Mouse (Mus musculus) erythroblast, embryonic 14.5 days (primary cell): ENCODE measurements around the gene Itgam. TPM values are rescaled to one million over a fixed set of nuclear protein-coding genes. Genes with fewer than 3 reads are reported as not detected.
"Not testable (repeated sequence)": the region's sequence is repeated elsewhere in the genome, so short reads cannot be mapped to it uniquely, and the experiment has no call there.

Experiments
- H3K27me3 ChIP-seq: 2 replicates; pipeline ENCODE4 v1.6.1; 2012; ENCODE audit warnings: inconsistent platforms; ENCODE audit not compliant: control insufficient read depth
- H3K36me3 ChIP-seq: 2 replicates; pipeline ENCODE4 v1.6.1; 2012; ENCODE audit warnings: mild to moderate bottlenecking, inconsistent platforms; ENCODE audit not compliant: control insufficient read depth
- H3K4me1 ChIP-seq: 2 replicates; pipeline ENCODE4 v1.6.1; 2012; ENCODE audit warnings: inconsistent platforms; ENCODE audit not compliant: control insufficient read depth
- H3K4me3 ChIP-seq: replicated peaks from 2 replicates; pipeline ENCODE3; 2012; ENCODE audit warnings: moderate library complexity, mild to moderate bottlenecking, inconsistent platforms
- H3K9me3 ChIP-seq: 2 replicates; pipeline ENCODE4 v1.6.1; 2012; ENCODE audit warnings: low read length, inconsistent platforms, mixed read lengths; ENCODE audit not compliant: control insufficient read depth
- GATA1 ChIP-seq: IDR thresholded peaks from 2 replicates; pipeline ENCODE4 v1.6.1; 2012; ENCODE audit warnings: low read length, inconsistent platforms, mixed read lengths
- TAL1 ChIP-seq: IDR thresholded peaks from 3 replicates; pipeline ENCODE4 v1.6.1; 2012; ENCODE audit warnings: low read length, inconsistent platforms, mixed read lengths
- polyA plus RNA-seq: library from polyadenylated mRNA; stranded (reverse); fragments of >175 nt; gene quantifications from 2 replicates; pipeline ENCODE4 v1.2.3, GENCODE M21; 2012

The Itgam gene
- polyA plus RNA-seq, 1 experiment = 0.01 TPM

GRCm38 (mm10) chr7:128025381-128025780, 37.1 kb upstream of the Itgam start:
- TF ChIP-seq TAL1 = no peak
- TF ChIP-seq GATA1 = no peak
- H3K9me3 ChIP-seq = no peaks in the 10 kb centered on the region

GRCm38 (mm10) chr7:128031403-128031976, 30.9 kb upstream of the Itgam start:
- no peaks in the 10 kb centered on the region for H3K9me3 ChIP-seq
- H3K36me3 ChIP-seq = no peaks in the 10 kb centered on the region
- TF ChIP-seq TAL1 (no peak), GATA1 (no peak)
- H3K4me1 ChIP-seq = peaks cover 7% of the 10 kb centered on the region
- no peaks in the 10 kb centered on the region for H3K27me3 ChIP-seq
- no peak overlapping the region for H3K4me3 ChIP-seq

More at GRCm38 (mm10) chr7:128025381-128025780, 37.1 kb upstream of the Itgam start:
- no peaks in the 10 kb centered on the region for H3K4me1 ChIP-seq
- no peak overlapping the region for H3K4me3 ChIP-seq
- H3K27me3 ChIP-seq = no peaks in the 10 kb centered on the region
- no peaks in the 10 kb centered on the region for H3K36me3 ChIP-seq

DNA sequence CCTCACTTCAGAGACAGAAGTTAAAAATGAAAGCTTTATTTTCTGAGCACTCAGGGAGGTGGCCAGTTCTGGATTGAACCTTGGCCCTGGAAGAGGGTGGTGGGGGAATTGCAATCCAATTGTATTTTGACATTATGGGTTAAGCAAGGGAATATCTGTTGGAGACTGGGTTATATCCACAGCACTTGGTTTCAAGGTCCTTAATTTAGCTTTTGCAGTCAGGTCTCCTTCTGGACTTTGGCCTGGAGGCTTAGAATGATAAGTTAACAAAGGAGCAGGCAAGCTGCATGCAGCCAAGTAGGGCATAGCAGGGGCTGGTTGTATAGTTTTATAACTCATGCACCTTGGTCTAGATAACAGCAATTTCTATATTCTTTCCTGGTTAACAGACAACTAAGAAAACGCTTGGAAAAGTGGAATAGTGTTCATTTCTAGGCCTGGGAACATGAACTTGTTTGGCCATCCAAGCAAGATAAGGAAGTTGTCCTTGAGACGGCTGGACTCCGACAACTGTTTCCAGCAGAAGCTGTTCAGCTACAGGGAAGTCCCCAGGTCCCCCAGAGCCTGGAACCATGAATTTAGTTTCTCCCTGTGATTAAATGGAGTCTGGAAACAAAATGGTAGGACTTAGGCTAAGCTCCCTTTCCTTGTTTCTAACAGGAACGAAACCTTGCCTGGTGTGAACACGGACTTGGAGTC, 30.0 kb upstream of the Itgam start:
- no peak for TF ChIP-seq GATA1
- no peak for TF ChIP-seq TAL1
- H3K4me3 ChIP-seq = no peak overlapping the region
- H3K4me1 ChIP-seq = peaks cover 7% of the 10 kb centered on the region
- H3K36me3 ChIP-seq = no peaks in the 10 kb centered on the region
- no peaks in the 10 kb centered on the region for H3K9me3 ChIP-seq
- H3K27me3 ChIP-seq = no peaks in the 10 kb centered on the region

GRCm38 (mm10) chr7:128032989-128033293, 29.5 kb upstream of the Itgam start:
- no peak for TF ChIP-seq TAL1
- TF ChIP-seq GATA1 = no peak
- H3K9me3 ChIP-seq = no peaks in the 10 kb centered on the region
- no peaks in the 10 kb centered on the region for H3K27me3 ChIP-seq
- no peak overlapping the region for H3K4me3 ChIP-seq
- peaks cover 7% of the 10 kb centered on the region for H3K4me1 ChIP-seq
- H3K36me3 ChIP-seq = no peaks in the 10 kb centered on the region

GRCm38 (mm10) chr7:128033616-128034015, 28.8 kb upstream of the Itgam start:
- Histone ChIP-seq H3K4me1 (peaks cover 7% of the 10 kb centered on the region), H3K9me3 (no peaks in the 10 kb centered on the region), H3K4me3 (no peak overlapping the region), H3K27me3 (no peaks in the 10 kb centered on the region), H3K36me3 (no peaks in the 10 kb centered on the region)
- no peak for TF ChIP-seq GATA1
- TF ChIP-seq TAL1 = no peak

DNA sequence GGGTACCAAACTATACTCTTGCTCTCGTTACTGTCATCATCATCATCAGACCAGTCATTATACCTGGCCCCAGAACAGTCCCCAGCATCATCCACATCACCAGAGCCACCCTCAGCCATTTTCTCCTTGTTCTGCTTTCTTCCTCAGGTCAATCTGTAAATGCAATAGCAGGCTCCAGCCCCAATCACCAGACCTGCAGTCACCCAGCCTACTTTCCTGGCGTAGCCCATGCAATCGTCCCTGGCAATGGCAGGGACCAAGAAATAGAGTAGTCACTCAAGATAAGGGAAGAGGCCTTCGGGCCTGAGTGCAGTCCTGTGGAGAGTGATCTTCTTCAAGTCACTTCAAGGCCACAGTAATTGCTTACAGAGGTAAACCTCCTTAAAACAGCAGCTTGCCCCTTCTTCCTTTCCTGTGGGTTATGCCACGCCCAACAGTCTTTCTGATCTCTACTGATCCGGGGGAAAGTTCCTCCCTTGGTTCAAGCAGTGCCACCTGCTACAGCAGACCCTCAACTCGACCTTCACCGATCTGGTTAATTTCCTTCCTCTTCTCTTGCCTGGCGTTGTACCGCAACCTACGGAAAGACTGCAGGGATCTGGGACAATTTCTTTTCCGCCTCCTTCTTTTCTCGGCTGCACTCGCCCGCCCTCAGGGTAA, 20.1 kb upstream of the Itgam start:
- H3K27me3 ChIP-seq, H3K36me3 ChIP-seq, H3K4me1 ChIP-seq, H3K9me3 ChIP-seq, H3K4me3 ChIP-seq: not testable (repeated sequence)

- Histone ChIP-seq H3K9me3 (no peaks in the 10 kb centered on the region), H3K4me1 (no peaks in the 10 kb centered on the region), H3K36me3 (no peaks in the 10 kb centered on the region), H3K27me3 (no peaks in the 10 kb centered on the region), H3K4me3 (no peak overlapping the region)
- TF ChIP-seq TAL1 (no peak), GATA1 (no peak)
These were observed 18.2 kb upstream of the Itgam start for GRCm38 (mm10) chr7:128044142-128044785.

DNA sequence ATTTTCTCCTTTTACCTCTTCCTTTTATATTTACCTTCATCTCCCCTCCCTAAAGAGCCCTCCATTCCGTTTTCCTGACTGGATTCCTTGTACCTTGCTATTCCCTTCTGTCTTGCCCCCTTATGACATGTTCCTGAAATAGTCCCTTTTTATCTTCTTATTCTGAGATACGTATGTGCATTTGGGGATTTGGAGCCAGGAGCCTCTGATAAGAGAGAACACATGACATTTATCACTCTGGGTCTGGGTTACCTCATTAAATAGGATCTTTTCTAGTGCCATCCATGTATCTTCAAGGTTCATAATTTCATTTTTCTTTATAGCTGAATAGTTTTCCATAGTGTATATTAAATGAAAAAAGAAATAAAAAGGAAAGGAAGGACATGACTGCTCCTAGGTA, 16.8 kb upstream of the Itgam start:
- Histone ChIP-seq H3K27me3 (no peaks in the 10 kb centered on the region), H3K4me3 (no peak overlapping the region), H3K4me1 (peaks cover 2% of the 10 kb centered on the region), H3K9me3 (no peaks in the 10 kb centered on the region), H3K36me3 (no peaks in the 10 kb centered on the region)
- no peak for TF ChIP-seq TAL1
- no peak for TF ChIP-seq GATA1

- no peak for TF ChIP-seq TAL1
- no peak for TF ChIP-seq GATA1
- Histone ChIP-seq H3K4me1 (peaks cover 7% of the 10 kb centered on the region), H3K27me3 (no peaks in the 10 kb centered on the region), H3K9me3 (no peaks in the 10 kb centered on the region), H3K4me3 (no peak overlapping the region), H3K36me3 (no peaks in the 10 kb centered on the region)
These were observed 13.6 kb upstream of the Itgam start for GRCm38 (mm10) chr7:128048819-128049218.
